Comparison of ENCODE assay signal across 10 mouse cellular contexts in the genomic region with DNA sequence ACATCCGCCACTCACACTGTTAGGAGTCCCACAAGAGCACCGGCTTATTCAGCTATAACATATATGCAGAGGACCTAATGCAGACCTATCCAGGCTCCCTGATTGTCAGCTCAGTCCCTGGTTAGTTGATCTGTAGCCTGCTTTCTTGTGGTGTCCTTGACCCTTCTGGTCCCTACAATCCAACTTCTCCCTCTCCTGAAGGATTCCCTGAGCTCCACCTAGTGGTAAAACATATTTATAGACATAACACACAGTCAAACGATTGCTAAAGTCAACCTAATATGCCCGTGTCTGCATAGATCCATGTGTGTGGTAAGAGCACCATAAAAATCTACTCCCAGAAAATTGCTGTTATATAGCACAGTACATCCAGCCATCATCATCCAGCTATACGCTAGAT. TPM values are rescaled to one million over a fixed set of nuclear protein-coding genes. Genes with fewer than 3 reads are reported as not detected.
A peak's percentile ranks its signal among the peaks of the same experiment; 100 is the strongest.
DNase-seq lines count a peak whose midpoint lies in the region; ATAC-seq and TF ChIP-seq lines count a peak whose summit lies in the region.
"Had no signal": no experiment of that assay in that cellular context is flagged by ENCODE, and none has a peak within 500 bp of the region (broad histone marks: within the 10 kb centered on the region; RNA-seq: fewer than 3 reads in every experiment).

No protein-coding gene starts in this region.

- H3K4me3 ChIP-seq in hindbrain, postnatal 0 days (ENCODE audit: low read length): no peak overlapping the region
- no peak overlapping the region for H3K4me3 ChIP-seq in hindbrain, embryonic 13.5 days
- H3K4me3 ChIP-seq in CH12.LX (replicated peaks in 1 of 3; ENCODE audit: low read depth in 2 of 3, low read length in 2 of 3, poor library complexity in 1 of 3): no peak overlapping the region

- TF ChIP-seq CTCF in hindbrain, postnatal 0 days (IDR thresholded peaks at IDR 0.05; ENCODE audit: low read depth): peak; percentile 71
- peak; percentile 46 to 66; a peak in 3 of 4 replicates for TF ChIP-seq CTCF in CH12.LX (conservative IDR thresholded peaks at IDR 0.05 in 1 of 2, IDR thresholded peaks at IDR 0.05 in 1 of 2; ENCODE audit: low read depth in 2 of 2, low read length in 2 of 2)

- no peaks in the 10 kb centered on the region for H3K79me2 ChIP-seq in CH12.LX (replicated peaks; ENCODE audit: control insufficient read depth, extremely low read depth, insufficient read depth, poor library complexity, severe bottlenecking)

- no peaks in the 10 kb centered on the region for H3K27me3 ChIP-seq in hindbrain, postnatal 0 days (ENCODE audit: insufficient read depth, low read length)
- H3K27me3 ChIP-seq in hindbrain, embryonic 13.5 days: no peaks in the 10 kb centered on the region
- H3K27me3 ChIP-seq in CH12.LX (replicated peaks): peaks cover 3% of the 10 kb centered on the region

- H3K27ac ChIP-seq in hindbrain, postnatal 0 days: no peak overlapping the region
- H3K27ac ChIP-seq in hindbrain, embryonic 13.5 days: no peak overlapping the region
- no peak overlapping the region for H3K27ac ChIP-seq in CH12.LX (ENCODE audit: insufficient read depth, low read depth)

- H3K9me3 ChIP-seq in hindbrain, postnatal 0 days (ENCODE audit: low read length): no peaks in the 10 kb centered on the region
- no peaks in the 10 kb centered on the region for H3K9me3 ChIP-seq in hindbrain, embryonic 13.5 days
- H3K9me3 ChIP-seq in CH12.LX (replicated peaks; ENCODE audit: low read length): no peaks in the 10 kb centered on the region

- dilution Hi-C loops in CH12.LX (cut with MboI; ENCODE audit: extremely low pct_ligation_motif_present, extremely low pct_unique_long_range_greater_than_20kb, low sequenced_read_pairs): no loop called here

- in situ Hi-C loops in CH12.LX (cut with MboI; ENCODE audit: low pct_ligation_motif_present, low pct_unique_long_range_greater_than_20kb, low sequenced_read_pairs): no loop called here

- ATAC-seq in hindbrain, postnatal 0 days: no peak; the same call in 1 of the 2 replicates
- ATAC-seq in hindbrain, embryonic 13.5 days (ENCODE audit: low FRiP score): no peak

- peak; percentile 64 for DNase-seq in hindbrain, postnatal 0 days (ENCODE audit: low spot score)
- DNase-seq in CH12.LX (ENCODE audit: extremely low read depth): peak; percentile 29
- DNase-seq in brain, adult 2 months (ENCODE audit: low read depth, low spot score): peak; percentile 50
- DNase-seq in forelimb bud, embryonic 11.5 days (ENCODE audit: low read depth, low spot score): peak; percentile 13
- no peak for DNase-seq in lung, postnatal 36 days
- no peak for DNase-seq in left cerebral cortex, postnatal 14 days (ENCODE audit: low spot score in 2 of 2)
- DNase-seq in lung, postnatal 25 days (ENCODE audit: low spot score): no peak
- DNase-seq: thymus, adult 2 months had no signal

- intact Hi-C loops in left cerebral cortex, postnatal 14 days (cut with DNase I): no loop called here

- TF ChIP-seq EP300 in CH12.LX (IDR thresholded peaks at IDR 0.05; ENCODE audit: low read length): no peak

- peak; percentile 62 for TF ChIP-seq RAD21 in CH12.LX (IDR thresholded peaks at IDR 0.05; ENCODE audit: low read depth, low read length)

- TF ChIP-seq POLR2A in CH12.LX (IDR thresholded peaks at IDR 0.05; ENCODE audit: low read depth, low read length): no peak

- H3K36me3 ChIP-seq in hindbrain, postnatal 0 days (ENCODE audit: insufficient read depth, low read length): no peaks in the 10 kb centered on the region
- no peaks in the 10 kb centered on the region for H3K36me3 ChIP-seq in hindbrain, embryonic 13.5 days
- no peaks in the 10 kb centered on the region for H3K36me3 ChIP-seq in CH12.LX (replicated peaks in 1 of 2; ENCODE audit: control insufficient read depth in 1 of 2, insufficient read depth in 1 of 2, low read length in 1 of 2)

- no peaks in the 10 kb centered on the region; the same call in 1 of the 2 replicates for H3K4me1 ChIP-seq in hindbrain, postnatal 0 days (ENCODE audit: insufficient read depth, low read length)
- peaks cover 7% of the 10 kb centered on the region for H3K4me1 ChIP-seq in hindbrain, embryonic 13.5 days (replicated peaks)
- H3K4me1 ChIP-seq in CH12.LX (ENCODE audit: control insufficient read depth in 1 of 2, insufficient read depth in 2 of 2): no peaks in the 10 kb centered on the region

- no peak overlapping the region for H3K9ac ChIP-seq in hindbrain, postnatal 0 days (replicated peaks; ENCODE audit: low read length)
- no peak overlapping the region for H3K9ac ChIP-seq in hindbrain, embryonic 13.5 days
- H3K9ac ChIP-seq in CH12.LX (ENCODE audit: insufficient read depth, low read depth): no peak overlapping the region

- H3K4me2 ChIP-seq in hindbrain, postnatal 0 days (ENCODE audit: low read depth, low read length): no peak overlapping the region
- H3K4me2 ChIP-seq in hindbrain, embryonic 13.5 days: no peak overlapping the region
- H3K4me2 ChIP-seq in CH12.LX (ENCODE audit: insufficient read depth, low read depth, poor library complexity, severe bottlenecking): no peak overlapping the region

- WGBS in hindbrain, postnatal 0 days: 70% methylated on average over 5 of the region's 5 CpGs
- WGBS in hindbrain, embryonic 13.5 days: 78% methylated on average over 5 of the region's 5 CpGs

TF ChIP-seq in CH12.LX, 34 proteins besides CTCF, POLR2A, EP300 and RAD21:
- TF ChIP-seq GABPA (IDR thresholded peaks at IDR 0.05; ENCODE audit: insufficient replicate concordance, low read depth, low read length) (no peak), ELF1 (IDR thresholded peaks at IDR 0.05; ENCODE audit: low read depth, low read length) (no peak), SMC3 (IDR thresholded peaks at IDR 0.05; ENCODE audit: low read depth, low read length) (peak; percentile 45)

RNA-seq across cellular contexts. Expression of a gene that starts 37.5 kb away (rescaled TPM):
- total RNA-seq in hindbrain, postnatal 0 days (2014; rRNA removed): 9.8 and 14.0 TPM in 2 replicates
- 13.6 and 17.9 TPM in 2 replicates for polyA plus RNA-seq in hindbrain, postnatal 0 days (2015; fragmentation: Nextera tagmentation; extraction: Ambion mirVana)
- 3.9 and 7.2 TPM in 2 replicates for polyA plus RNA-seq in hindbrain, embryonic 13.5 days (2015; fragmentation: Nextera tagmentation; extraction: Ambion mirVana)
- 0.42 and 0.55 TPM in 2 replicates for total RNA-seq in CH12.LX (2012; rRNA removed)
- total RNA-seq in CH12.LX (2014; rRNA removed): 0.42 and 0.43 TPM in 2 replicates
- polyA plus RNA-seq in CH12.LX (2012; ENCODE audit: insufficient read length, low read depth): 0.46 and 0.54 TPM in 2 replicates
- total RNA-seq in left cerebral cortex, postnatal 14 days (2021): 1 to 10 TPM; 1.4 to 1.6 TPM
- polyA plus RNA-seq: heart, embryonic 14.5 days; thymus, adult 2 months had no signal

Comparison
In these comparisons a context has a peak if more than half of its experiments do, and no peak if none do; other contexts are left out.
1. DNase-seq: peak in hindbrain, postnatal 0 days (single experiment), CH12.LX (single experiment), brain, adult 2 months (single experiment) and forelimb bud, embryonic 11.5 days (single experiment); none in lung, postnatal 36 days (single experiment), left cerebral cortex, postnatal 14 days (0 of 2) and lung, postnatal 25 days (single experiment).